Mouse (Mus musculus) hematopoietic stem cell, adult 5-6 weeks (primary cell): Measurements from ENCODE around the gene Dhx8. TPM values are rescaled to one million over a fixed set of nuclear protein-coding genes. Genes with fewer than 3 reads are reported as not detected.

Experiments used
- ATAC-seq, 2 experiments: fragments of 125-278 bp in 1 of 2; replicated peaks in 1 of 2; 2 replicates each; pipeline ENCODE4 v1.8.0; 2016 to 2017; ENCODE audit warnings: inconsistent platforms in 2 of 2, mild to moderate bottlenecking in 2 of 2, moderate number of reproducible peaks in 2 of 2, low read depth in 1 of 2, moderate TSS enrichment in 1 of 2; ENCODE audit not compliant: low FRiP score in 2 of 2, poor library complexity in 2 of 2, severe bottlenecking in 2 of 2, insufficient read depth in 1 of 2, low TSS enrichment in 1 of 2
- total RNA-seq: library from RNA; stranded (forward); fragments of 172-1452, 232-1000 nt; gene quantifications from 2 replicates; pipeline ENCODE4 v1.2.3, GENCODE M21; 2017

Dhx8 gene
- total RNA-seq, 1 experiment from 2014 or later, result 33.5 TPM

DNA sequence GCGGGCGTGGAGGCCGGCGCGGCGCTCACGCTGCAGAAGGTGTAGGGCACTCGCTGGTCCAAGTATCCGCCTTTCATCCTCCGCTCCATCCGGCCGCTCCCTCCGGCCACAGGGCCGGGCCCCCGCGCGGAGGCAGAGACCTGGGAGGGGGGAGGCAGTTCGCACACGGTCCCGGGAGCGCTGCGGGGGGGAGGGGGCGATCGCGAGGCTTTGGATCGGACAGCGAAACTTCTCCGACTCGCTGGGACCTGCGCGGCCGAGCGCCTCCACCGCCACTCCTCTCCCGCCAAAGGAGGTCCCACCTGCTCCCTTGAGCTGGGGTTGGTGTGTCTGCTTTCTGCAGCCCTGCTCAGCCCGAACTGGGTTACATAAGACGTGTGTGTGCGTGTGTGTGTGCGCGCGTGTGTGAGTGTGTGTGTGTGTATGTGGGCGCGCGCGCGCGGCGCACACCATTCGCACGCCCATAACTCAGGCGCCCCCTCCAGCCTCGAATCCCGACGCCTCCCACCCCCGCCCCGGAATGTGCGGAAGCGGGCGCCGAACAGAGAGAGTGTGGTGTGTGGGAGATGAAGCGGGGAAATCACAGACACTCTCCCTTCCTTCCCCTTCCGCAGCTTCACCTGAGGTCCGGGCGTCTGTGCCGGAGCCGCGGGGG, 51.9 kb downstream of the Dhx8 start:
- peak in 1 of 2 experiments; percentile 24; a peak in 1 of 4 replicates for ATAC-seq

GRCm38 (mm10) chr11:101785143-101785851, 52.6 kb downstream of the Dhx8 start, which contains the start of gene Etv4:
Gene Etv4 (minus strand): TSS chr11:101785371.
- peak; percentile 91 to 96 for ATAC-seq

GRCm38 (mm10) chr11:101785852-101786205, 53.1 kb downstream of the Dhx8 start:
- no peak for ATAC-seq

DNA sequence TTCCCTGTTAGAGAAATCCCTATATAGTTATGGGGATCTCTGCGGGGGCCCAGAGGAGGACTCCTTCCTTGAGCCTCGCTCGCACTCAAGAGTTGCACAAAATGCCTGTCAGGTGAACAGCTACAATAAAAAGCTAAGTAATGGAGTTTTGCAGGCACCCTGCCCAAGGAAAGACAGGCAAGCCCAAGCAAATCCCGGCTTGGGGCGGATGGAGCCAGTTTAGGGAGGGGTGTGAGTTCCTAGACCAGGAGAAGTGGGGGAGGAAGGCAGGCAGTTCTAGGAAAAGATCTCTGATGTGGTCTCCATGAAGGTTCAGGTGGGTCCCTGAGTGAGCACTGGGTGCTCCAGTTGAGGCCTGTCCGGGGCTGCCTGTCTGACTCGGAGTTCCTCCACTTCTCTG, 53.9 kb downstream of the Dhx8 start:
- ATAC-seq, result no peak

DNA sequence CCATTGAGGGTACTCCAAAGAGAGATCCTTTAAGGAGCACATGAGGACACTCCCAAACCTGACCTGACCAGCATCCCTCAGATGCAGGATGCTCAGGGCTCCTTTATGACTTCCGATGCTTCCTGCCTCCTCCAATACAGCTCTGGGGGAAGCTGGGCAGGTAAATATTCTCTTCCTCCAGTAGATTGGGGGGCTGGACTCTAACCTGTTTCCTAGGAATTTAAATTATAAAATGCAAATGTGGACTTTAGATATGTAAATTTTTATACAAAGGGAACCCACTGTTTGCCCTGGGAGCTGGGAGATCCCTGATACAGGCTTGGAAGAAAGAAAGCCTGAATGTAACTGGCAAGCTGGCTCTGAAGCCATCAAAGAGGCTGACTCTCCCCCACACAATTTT, 54.7 kb downstream of the Dhx8 start:
- no peak for ATAC-seq

DNA sequence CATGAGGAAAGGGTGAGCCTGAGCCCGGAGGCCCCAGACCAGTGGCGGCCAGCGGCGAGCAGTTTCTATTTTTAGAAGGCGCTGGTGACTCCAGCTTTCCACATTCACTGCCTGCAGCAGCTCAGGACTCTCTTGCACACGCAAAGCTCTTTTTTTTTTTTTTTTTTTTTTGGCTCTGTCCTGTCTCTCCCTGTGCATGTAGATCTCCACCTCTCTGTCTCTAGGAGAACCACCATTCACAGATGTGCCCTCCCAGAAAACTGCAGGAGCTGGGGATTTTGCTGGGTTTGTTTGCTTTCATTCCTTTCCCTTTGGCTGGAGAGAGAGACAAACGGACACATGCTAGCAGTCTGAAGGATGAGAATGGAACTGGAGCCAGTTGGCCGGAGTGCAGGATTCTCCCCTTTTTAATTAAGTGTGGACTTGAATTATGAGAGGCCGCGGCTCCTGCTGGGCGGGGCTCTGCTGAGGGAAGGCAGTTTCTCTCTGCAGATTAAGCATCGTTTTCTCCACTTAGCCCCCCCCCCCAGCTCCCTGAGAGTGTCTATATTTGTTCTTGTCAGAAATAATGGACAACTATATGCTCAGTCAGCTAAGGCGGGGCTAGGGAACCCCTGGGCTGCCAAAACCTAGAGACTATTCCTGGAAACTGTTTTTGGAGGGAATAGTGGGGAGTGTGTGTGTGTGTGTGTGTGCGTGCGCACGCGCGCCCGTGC, 58.2 kb downstream of the Dhx8 start:
- no peak for ATAC-seq

DNA sequence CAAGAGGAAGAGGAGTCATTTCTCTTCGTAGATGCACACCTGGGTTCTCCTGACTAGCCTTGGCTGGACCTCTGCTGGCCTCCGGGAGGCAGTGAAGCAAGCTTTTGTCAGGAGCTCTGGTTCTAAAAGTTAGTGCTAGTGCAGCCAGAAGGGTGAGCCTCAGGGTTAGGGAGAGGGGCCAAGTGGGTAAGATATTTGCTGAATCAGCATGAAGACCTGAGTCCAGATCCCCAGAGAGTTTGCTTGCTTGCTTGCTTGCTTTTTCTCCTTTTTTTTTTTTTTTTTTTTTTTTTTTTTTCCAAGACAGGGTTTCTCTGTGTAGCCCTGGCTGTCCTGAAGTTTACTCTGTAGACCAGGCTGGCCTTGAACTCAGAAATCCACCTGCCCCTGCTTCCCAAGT, 64.6 kb downstream of the Dhx8 start:
- no peak for ATAC-seq

- ATAC-seq, result no peak
These were observed 65.4 kb downstream of the Dhx8 start for GRCm38 (mm10) chr11:101798083-101798482.

GRCm38 (mm10) chr11:101801386-101801785, 68.7 kb downstream of the Dhx8 start:
- ATAC-seq, result no peak

DNA sequence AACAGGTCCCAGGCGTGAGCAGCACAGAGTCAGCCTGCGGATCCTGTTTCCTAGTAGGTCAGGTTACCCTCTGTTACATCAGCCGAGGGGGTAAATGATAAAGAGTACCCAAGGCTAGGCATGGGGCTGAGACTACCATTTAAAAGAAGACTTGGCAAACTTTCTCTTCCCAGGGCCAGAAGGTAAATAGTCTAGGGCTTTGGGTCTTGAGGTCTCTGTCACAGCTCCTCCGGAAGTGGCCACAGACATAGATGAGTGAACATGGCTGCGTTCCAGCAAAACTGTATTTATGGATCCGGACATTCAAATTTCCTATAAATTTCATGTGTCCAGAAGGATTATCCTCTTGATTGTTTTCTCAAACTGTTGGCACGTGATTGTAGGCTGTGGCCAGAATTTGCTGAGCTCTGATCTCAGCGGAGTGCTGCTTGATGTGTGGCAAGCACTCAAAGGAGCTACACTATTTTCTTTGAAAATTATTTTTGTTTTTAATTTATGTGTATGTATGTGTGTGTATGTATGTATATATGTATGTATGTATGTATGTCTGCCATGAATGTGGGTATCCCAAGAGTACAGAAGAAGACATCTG, 72.5 kb downstream of the Dhx8 start:
- no peak for ATAC-seq

DNA sequence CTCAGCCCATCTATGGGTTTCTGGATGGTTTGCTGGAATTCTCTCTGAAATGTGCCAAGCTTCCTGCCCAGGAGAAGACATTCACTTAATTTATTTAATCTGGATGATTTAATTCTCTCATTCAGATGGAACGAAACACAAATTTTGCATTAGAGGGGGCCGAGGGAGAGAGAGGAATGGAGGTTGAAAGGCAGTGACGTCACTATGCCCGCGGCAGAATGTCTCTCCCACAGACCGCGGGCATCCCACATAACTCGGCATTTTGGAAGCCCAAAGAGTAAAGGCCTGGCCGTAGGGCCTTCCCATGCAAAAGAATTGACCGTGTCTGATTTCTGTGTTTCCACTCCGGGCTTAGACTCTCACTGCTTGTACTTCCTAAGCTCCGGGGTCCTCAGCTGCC, 74.0 kb downstream of the Dhx8 start:
- ATAC-seq, result no peak

DNA sequence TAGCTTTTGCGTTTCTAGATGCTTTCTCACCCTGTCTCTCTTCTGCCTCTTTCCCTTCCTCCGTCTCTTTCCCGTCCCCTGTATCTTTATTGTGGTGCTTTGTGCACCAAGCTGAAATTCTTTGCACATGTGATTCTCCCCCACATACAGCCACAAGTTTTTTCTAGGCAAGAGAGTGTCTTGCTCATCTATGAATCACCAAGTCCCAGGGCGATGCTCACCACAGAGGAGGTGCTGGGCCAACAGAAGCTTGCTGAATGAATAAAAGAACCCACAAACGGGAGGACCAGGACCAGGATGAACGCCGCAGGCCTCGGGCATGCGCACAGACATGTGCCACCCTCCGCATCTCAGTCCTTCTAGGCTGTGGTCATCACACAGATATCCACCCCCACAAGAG, 74.5 kb downstream of the Dhx8 start:
- ATAC-seq, result no peak

- ATAC-seq, result no peak
These were observed 76.5 kb downstream of the Dhx8 start for GRCm38 (mm10) chr11:101809060-101809828.

DNA sequence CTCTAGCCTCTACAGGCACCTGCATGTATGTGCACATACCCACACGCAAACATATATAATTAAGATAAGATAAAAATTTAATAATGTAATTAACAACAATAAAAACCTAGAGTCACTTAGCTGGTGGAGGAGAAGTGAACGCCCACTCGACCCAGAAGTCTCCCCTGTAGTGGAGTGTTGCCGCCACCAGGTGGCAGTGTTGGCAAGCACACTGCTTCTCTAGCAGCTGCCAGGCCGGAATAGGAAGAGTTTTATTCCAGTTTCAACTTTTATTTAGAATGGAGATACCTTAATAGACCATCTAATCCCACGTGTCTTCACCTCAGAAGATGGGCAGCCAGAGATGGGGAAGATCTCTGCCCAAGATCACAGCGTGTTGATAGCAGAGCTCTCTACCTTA, 80.5 kb downstream of the Dhx8 start:
- ATAC-seq, result peak; percentile 75 to 93

DNA sequence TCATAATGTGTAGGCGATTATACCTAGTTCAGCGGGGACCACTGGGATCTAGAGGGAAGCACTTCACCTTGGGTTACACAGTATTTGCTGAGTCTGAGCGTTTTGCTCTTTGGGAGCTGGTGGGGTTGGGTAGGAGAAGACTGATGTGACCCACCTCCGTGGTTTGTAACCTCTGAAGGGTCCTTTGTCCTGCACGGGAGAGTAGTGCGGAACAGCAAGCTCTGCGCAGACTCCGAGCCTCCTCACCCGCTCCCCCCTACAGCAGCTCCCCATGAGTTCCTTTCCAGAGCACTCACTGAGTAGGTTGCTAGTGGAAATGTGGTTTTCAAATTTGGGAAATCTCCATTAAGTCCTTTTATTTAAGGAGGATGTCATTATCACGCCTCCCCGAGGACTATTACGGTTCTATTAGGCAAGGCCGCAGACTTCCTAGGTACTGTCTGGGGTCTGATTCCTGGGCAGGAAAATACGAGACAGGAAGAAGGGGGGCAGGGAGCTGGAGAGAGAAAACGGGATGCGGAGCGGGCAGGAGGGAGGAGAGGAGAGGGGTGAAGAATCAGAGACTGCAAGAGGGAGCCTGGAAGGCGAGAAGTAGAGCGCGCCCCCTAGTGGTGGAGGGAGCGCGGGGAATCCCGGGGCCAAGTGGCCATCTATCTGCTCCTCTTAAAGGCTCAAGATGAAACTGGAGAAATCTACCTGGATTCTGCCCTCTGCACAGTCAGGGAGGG, 81.8 kb downstream of the Dhx8 start:
- ATAC-seq, result peak in 1 of 2 experiments; percentile 67; a peak in 2 of 4 replicates

DNA sequence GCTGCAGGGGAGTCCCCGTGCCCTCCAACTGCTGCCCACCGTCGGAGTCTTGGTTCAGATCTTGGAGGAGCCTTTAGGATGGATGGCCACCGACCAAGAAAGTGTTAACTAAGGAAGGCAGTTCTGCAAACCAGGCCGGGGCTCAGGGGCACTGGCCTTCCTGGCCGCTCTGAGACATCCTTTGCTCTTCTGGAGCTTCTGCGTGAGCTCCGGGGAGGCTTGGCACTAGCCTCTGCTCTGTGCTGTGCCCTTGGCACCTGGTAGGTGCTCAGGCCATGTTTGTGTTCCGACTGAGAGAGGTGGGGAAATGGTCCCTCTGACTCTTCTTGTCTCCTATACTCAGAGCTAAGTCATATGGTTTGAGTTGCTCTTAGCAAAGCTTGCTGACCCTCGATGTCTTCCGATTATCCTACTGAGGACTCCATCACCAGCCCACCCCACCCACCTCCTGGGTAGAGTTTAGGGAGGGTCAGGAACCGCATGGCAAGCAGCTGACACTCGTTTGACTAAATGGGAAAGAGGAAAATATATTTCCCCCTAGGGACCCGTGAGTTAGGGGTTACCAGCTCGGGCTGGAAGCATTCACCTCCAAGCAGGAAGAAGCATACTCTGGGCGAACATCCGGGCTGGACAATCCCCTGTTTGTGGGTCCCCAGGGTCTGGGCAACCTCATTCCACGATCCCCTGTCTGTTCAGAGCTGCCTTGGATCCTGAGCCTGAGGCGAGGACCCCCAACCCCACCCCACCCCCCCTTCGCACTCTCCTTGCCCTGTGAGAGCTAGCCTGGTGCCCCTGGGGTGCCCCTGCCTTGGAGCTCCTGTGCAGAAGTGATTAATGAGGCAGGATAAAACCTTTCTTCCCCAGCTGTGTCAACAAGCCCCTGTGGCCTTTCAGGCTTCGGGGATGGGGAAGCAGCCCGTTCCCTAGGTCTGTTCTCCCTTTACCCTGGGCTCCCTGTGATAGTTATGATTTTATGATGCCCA, 82.7 kb downstream of the Dhx8 start:
- 0 out of 4 replicates have a peak, but pooled peaks of 1 of the 2 experiments have one; percentile 20 for ATAC-seq
